Mouse (Mus musculus): ENCODE measurements around the gene Fxyd4. TPM values are rescaled to one million over a fixed set of nuclear protein-coding genes. Genes with fewer than 3 reads are reported as not detected.

Fxyd4 gene
- polyA plus RNA-seq (2015; fragmentation: Nextera tagmentation; extraction: Ambion mirVana), result 1.3 and 1.4 TPM in 2 replicates

DNA sequence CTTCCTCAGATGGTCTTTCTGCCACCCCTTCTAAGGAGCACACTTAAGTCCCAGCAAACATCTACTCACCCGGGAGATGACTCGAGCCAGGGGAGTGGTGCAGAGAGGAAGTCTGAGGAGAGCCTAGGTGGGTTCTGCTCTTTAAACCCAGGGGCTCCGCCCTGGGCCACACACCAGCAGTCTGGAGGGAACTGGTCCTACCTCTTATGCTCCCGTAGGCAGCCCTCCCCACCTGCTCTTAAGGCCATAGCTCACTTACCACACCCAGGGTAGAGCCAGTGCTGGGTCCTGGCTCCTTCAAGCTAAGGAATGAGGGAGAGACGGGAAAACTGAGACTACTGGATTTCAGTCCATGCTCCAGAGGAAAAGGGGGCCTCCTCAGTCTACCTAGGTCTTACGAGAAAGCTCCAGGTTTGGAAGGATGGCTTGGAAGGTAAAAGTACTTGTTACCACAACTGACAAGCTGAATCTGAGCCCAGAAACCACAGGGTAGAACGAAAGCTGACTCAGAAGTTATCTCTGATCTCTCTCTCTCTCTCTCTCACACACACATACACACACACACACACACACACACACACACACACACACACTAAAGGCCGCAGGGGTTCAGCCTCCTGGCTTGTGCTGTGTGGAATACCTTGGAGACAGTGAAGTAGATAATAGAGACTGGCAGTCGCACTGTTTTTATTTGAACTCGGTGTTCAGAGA, at the start of gene Fxyd4:
TSS of gene Fxyd4 (minus strand) at position 471 of the 711 bp plus-strand sequence.

DNA sequence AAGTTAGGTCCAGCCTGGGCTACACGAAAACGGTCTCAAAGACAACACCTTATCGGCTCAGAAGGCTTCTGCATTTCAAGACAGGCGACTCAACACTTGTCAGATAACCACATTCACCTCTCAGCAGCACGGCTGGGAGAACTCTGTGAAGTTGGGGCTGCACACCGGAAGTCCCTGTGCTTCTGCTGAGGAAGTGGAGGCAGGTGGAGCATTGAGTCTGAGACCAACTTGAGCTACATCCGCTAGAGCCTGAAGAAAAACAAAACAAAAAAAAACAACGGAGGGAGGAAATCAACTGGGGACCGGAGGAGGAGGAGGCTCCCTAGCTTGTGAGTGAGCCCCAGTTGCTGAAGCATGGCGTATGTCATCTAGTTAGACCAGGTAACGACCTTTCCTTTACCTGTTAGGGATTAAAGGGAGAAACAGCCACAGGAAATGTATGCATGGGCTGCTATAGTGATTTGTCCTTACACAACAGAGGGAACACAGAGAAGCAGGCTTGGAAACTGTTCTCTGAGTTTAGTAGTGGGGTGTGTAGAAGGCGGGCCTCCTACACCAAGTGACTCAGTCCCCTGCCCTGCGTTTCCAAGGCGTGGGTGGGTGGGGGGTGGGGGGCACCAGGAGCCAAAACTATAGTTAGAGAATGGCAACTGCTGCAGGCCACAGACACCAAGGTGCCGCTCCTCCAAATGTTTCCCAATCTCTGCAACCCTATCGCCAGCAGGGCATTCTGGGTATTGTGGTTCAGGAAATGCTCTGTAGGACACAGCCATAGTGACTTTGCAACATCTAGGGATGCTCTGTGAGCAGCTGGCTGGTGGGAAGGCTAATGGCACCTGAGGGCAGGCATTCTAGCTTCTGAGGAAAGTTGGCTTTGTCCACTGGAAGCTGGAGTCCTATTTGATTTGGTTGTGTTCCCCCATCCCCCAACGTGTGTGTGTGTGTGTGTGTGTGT, 37.1 kb downstream of the Fxyd4 start, which contains the start of gene Hnrnpf:
TSS of gene Hnrnpf (plus strand) at position 199 of the 955 bp plus-strand sequence.

Other genes with a start within 250 kb of the Fxyd4 start
- 41.2 and 42.9 TPM in 2 replicates for gene Zfp637, start 96.5 kb downstream of the Fxyd4 start, polyA plus RNA-seq (2015; fragmentation: Nextera tagmentation; extraction: Ambion mirVana)
- 4.3 and 4.7 TPM in 2 replicates for gene Zfp239, start 75.6 kb downstream of the Fxyd4 start, polyA plus RNA-seq (2015; fragmentation: Nextera tagmentation; extraction: Ambion mirVana)
- gene Hnrnpf, start 37.4 kb downstream of the Fxyd4 start, polyA plus RNA-seq (2015; fragmentation: Nextera tagmentation; extraction: Ambion mirVana), result 451 and 455 TPM in 2 replicates
- gene Rasgef1a, start 73.7 kb upstream of the Fxyd4 start, polyA plus RNA-seq (2015; fragmentation: Nextera tagmentation; extraction: Ambion mirVana), result 0.83 and 1.8 TPM in 2 replicates
- gene Csgalnact2, start 201.4 kb upstream of the Fxyd4 start, polyA plus RNA-seq (2015; fragmentation: Nextera tagmentation; extraction: Ambion mirVana), result 14.7 and 18.4 TPM in 2 replicates